Mouse (Mus musculus): ENCODE results near the gene Ninl. TPM values are rescaled to one million over a fixed set of nuclear protein-coding genes. Genes with fewer than 3 reads are reported as not detected.

Gene Ninl
- polyA plus RNA-seq, 1 experiment from 2014 or later, result 24.4 TPM

- Histone ChIP-seq H3K9me3 (no peaks in the 10 kb centered on the region), H3K36me3 (replicated peaks) (no peaks in the 10 kb centered on the region), H3K27me3 (no peaks in the 10 kb centered on the region), H3K4me2 (peak overlapping the region; percentile 75), H3K27ac (no peak overlapping the region), H3K9ac (peak overlapping the region; percentile 89), H3K4me3 (replicated peaks) (peak overlapping the region; percentile 74), H3K4me1 (peaks cover 23% of the 10 kb centered on the region)
- peak; percentile 79 for ATAC-seq (ENCODE audit: low FRiP score)
- WGBS, result 82% methylated on average over 1 of the region's 1 CpGs
Observed at GRCm38 (mm10) chr2:151009515-151010085, 29.6 kb downstream of the Ninl start.

GRCm38 (mm10) chr2:151008939-151009509 lies 30.2 kb downstream of the Ninl start:
- under 1% methylated on average over 55 of the region's 57 CpGs for WGBS
- Histone ChIP-seq H3K4me1 (peaks cover 23% of the 10 kb centered on the region), H3K4me3 (replicated peaks) (peak overlapping the region; percentile 74), H3K36me3 (replicated peaks) (no peaks in the 10 kb centered on the region), H3K4me2 (peak overlapping the region; percentile 75), H3K27ac (peak overlapping the region; percentile 83), H3K9ac (peak overlapping the region; percentile 89), H3K9me3 (no peaks in the 10 kb centered on the region), H3K27me3 (no peaks in the 10 kb centered on the region)
- peak; percentile 92 for ATAC-seq (ENCODE audit: low FRiP score)

- Histone ChIP-seq H3K27me3 (no peaks in the 10 kb centered on the region), H3K4me1 (peaks cover 23% of the 10 kb centered on the region), H3K4me2 (peak overlapping the region; percentile 75), H3K4me3 (replicated peaks) (peak overlapping the region; percentile 74), H3K27ac (peak overlapping the region; percentile 83), H3K9me3 (no peaks in the 10 kb centered on the region), H3K9ac (peak overlapping the region; percentile 89), H3K36me3 (replicated peaks) (no peaks in the 10 kb centered on the region)
- WGBS, result under 1% methylated on average over 21 of the region's 21 CpGs
- ATAC-seq (ENCODE audit: low FRiP score), result no peak; the same call in 1 of the 2 replicates
Observed at GRCm38 (mm10) chr2:151008517-151008932, 30.7 kb downstream of the Ninl start.

GRCm38 (mm10) chr2:151008006-151008405 lies 31.2 kb downstream of the Ninl start:
- H3K27ac ChIP-seq, result no peak overlapping the region
- no peaks in the 10 kb centered on the region for H3K36me3 ChIP-seq (replicated peaks)
- H3K4me1 ChIP-seq, result peaks cover 23% of the 10 kb centered on the region
- peak overlapping the region; percentile 74 for H3K4me3 ChIP-seq (replicated peaks)
- H3K4me2 ChIP-seq, result peak overlapping the region; percentile 75
- H3K9me3 ChIP-seq, result no peaks in the 10 kb centered on the region
- H3K27me3 ChIP-seq, result no peaks in the 10 kb centered on the region
- 42% methylated on average over 6 of the region's 6 CpGs for WGBS
- no peak for ATAC-seq (ENCODE audit: low FRiP score)
- H3K9ac ChIP-seq, result peak overlapping the region; percentile 89

GRCm38 (mm10) chr2:151006281-151006945 lies 32.8 kb downstream of the Ninl start:
- Histone ChIP-seq H3K27me3 (no peaks in the 10 kb centered on the region), H3K4me1 (peaks cover 23% of the 10 kb centered on the region), H3K9me3 (no peaks in the 10 kb centered on the region), H3K36me3 (replicated peaks) (no peaks in the 10 kb centered on the region), H3K9ac (no peak overlapping the region), H3K4me2 (no peak overlapping the region), H3K27ac (no peak overlapping the region), H3K4me3 (replicated peaks) (no peak overlapping the region)
- WGBS, result 66% methylated on average over 5 of the region's 5 CpGs
- ATAC-seq (ENCODE audit: low FRiP score), result no peak

- Histone ChIP-seq H3K4me2 (no peak overlapping the region), H3K27me3 (no peaks in the 10 kb centered on the region), H3K4me1 (peaks cover 18% of the 10 kb centered on the region), H3K9me3 (no peaks in the 10 kb centered on the region), H3K9ac (no peak overlapping the region), H3K36me3 (replicated peaks) (no peaks in the 10 kb centered on the region), H3K4me3 (replicated peaks) (no peak overlapping the region), H3K27ac (no peak overlapping the region)
- ATAC-seq (ENCODE audit: low FRiP score), result no peak
- 93% methylated on average over 10 of the region's 10 CpGs for WGBS
Observed at GRCm38 (mm10) chr2:151004390-151004789, 34.8 kb downstream of the Ninl start.

- Histone ChIP-seq H3K27ac (no peak overlapping the region), H3K4me2 (no peak overlapping the region), H3K4me3 (replicated peaks) (no peak overlapping the region), H3K9ac (no peak overlapping the region), H3K27me3 (no peaks in the 10 kb centered on the region), H3K36me3 (replicated peaks) (no peaks in the 10 kb centered on the region), H3K4me1 (peaks cover 23% of the 10 kb centered on the region), H3K9me3 (no peaks in the 10 kb centered on the region)
- 87% methylated on average over 6 of the region's 6 CpGs for WGBS
- ATAC-seq (ENCODE audit: low FRiP score), result no peak
Observed at GRCm38 (mm10) chr2:151003796-151004195, 35.4 kb downstream of the Ninl start.

- Histone ChIP-seq H3K9me3 (no peaks in the 10 kb centered on the region), H3K4me2 (no peak overlapping the region), H3K36me3 (replicated peaks) (no peaks in the 10 kb centered on the region), H3K27ac (no peak overlapping the region), H3K27me3 (no peaks in the 10 kb centered on the region), H3K4me3 (replicated peaks) (no peak overlapping the region), H3K4me1 (peaks cover 21% of the 10 kb centered on the region), H3K9ac (no peak overlapping the region)
- ATAC-seq (ENCODE audit: low FRiP score), result no peak
- 88% methylated on average over 5 of the region's 5 CpGs for WGBS
Observed at GRCm38 (mm10) chr2:151001619-151002175, 37.5 kb downstream of the Ninl start.

- Histone ChIP-seq H3K4me1 (peaks cover 18% of the 10 kb centered on the region), H3K27me3 (no peaks in the 10 kb centered on the region), H3K4me3 (replicated peaks) (no peak overlapping the region), H3K36me3 (replicated peaks) (no peaks in the 10 kb centered on the region), H3K9ac (no peak overlapping the region), H3K4me2 (no peak overlapping the region), H3K9me3 (no peaks in the 10 kb centered on the region), H3K27ac (no peak overlapping the region)
- 48% methylated on average over 7 of the region's 7 CpGs for WGBS
- ATAC-seq (ENCODE audit: low FRiP score), result peak; percentile 67; the same call in 1 of the 2 replicates
Observed at GRCm38 (mm10) chr2:151000402-151001178, 38.6 kb downstream of the Ninl start.

- H3K4me3 ChIP-seq (replicated peaks), result no peak overlapping the region
- ATAC-seq (ENCODE audit: low FRiP score), result no peak
- WGBS, result 83% methylated on average over 3 of the region's 3 CpGs
- H3K27ac ChIP-seq, result no peak overlapping the region
- H3K4me2 ChIP-seq, result no peak overlapping the region
- H3K36me3 ChIP-seq (replicated peaks), result no peaks in the 10 kb centered on the region
- H3K9ac ChIP-seq, result no peak overlapping the region
- H3K9me3 ChIP-seq, result no peaks in the 10 kb centered on the region
- peaks cover 18% of the 10 kb centered on the region for H3K4me1 ChIP-seq
- H3K27me3 ChIP-seq, result no peaks in the 10 kb centered on the region
Observed at GRCm38 (mm10) chr2:150999021-150999420, 40.2 kb downstream of the Ninl start.

GRCm38 (mm10) chr2:150997618-150998017 lies 41.6 kb downstream of the Ninl start:
- no peak overlapping the region for H3K27ac ChIP-seq
- WGBS, result 65% methylated on average over 5 of the region's 5 CpGs

GRCm38 (mm10) chr2:150995324-150995723 lies 43.9 kb downstream of the Ninl start:
- H3K9me3 ChIP-seq, result no peaks in the 10 kb centered on the region
- 93% methylated on average over 4 of the region's 4 CpGs for WGBS
- H3K4me1 ChIP-seq, result peaks cover 18% of the 10 kb centered on the region
- H3K4me3 ChIP-seq (replicated peaks), result no peak overlapping the region
- no peak overlapping the region for H3K9ac ChIP-seq
- H3K36me3 ChIP-seq (replicated peaks), result no peaks in the 10 kb centered on the region
- no peak for ATAC-seq (ENCODE audit: low FRiP score)
- no peak overlapping the region for H3K27ac ChIP-seq
- no peaks in the 10 kb centered on the region for H3K27me3 ChIP-seq
- no peak overlapping the region for H3K4me2 ChIP-seq

More at GRCm38 (mm10) chr2:150997618-150998017, 41.6 kb downstream of the Ninl start:
- Histone ChIP-seq H3K4me2 (no peak overlapping the region), H3K36me3 (replicated peaks) (no peaks in the 10 kb centered on the region), H3K27me3 (no peaks in the 10 kb centered on the region), H3K9me3 (no peaks in the 10 kb centered on the region), H3K9ac (peak overlapping the region; percentile 40; the same call in 1 of the 2 replicates), H3K4me3 (replicated peaks) (no peak overlapping the region), H3K4me1 (peaks cover 18% of the 10 kb centered on the region)
- ATAC-seq (ENCODE audit: low FRiP score), result no peak
